Mouse (Mus musculus) kidney, embryonic 14.5 days (tissue): ENCODE measurements around the gene Cdh15. TPM values are rescaled to one million over a fixed set of nuclear protein-coding genes. Genes with fewer than 3 reads are reported as not detected.

ENCODE experiments used
- ATAC-seq: fragments of 200-750 bp; cut with Nextera tagmentation; 2 replicates; pipeline ENCODE4 v1.8.0; 2017; ENCODE audit warnings: moderate number of reproducible peaks, mild to moderate bottlenecking, moderate TSS enrichment, moderate library complexity; ENCODE audit not compliant: low FRiP score, low TSS enrichment
- H3K27ac ChIP-seq: fragments of 300-500 bp; sonication (generic); 2 replicates; pipeline ENCODE4 v1.5.1; 2014; ENCODE audit warnings: low read depth, mild to moderate bottlenecking, low read length, moderate library complexity, mixed read lengths
- H3K27me3 ChIP-seq: fragments of 300-500 bp; sonication (generic); 2 replicates; pipeline ENCODE4 v1.6.1; 2014; ENCODE audit warnings: mild to moderate bottlenecking, low read length; ENCODE audit not compliant: control insufficient read depth, insufficient read depth
- H3K36me3 ChIP-seq: fragments of 300-500 bp; sonication (generic); 2 replicates; pipeline ENCODE4 v1.6.1; 2014; ENCODE audit warnings: low read length, mixed read lengths; ENCODE audit not compliant: control insufficient read depth, insufficient read depth
- H3K4me1 ChIP-seq: fragments of 300-500 bp; sonication (generic); 2 replicates; pipeline ENCODE4 v1.6.1; 2014; ENCODE audit warnings: low read length, mixed read lengths; ENCODE audit not compliant: control insufficient read depth, insufficient read depth
- H3K4me2 ChIP-seq: fragments of 300-500 bp; sonication (generic); replicated peaks from 2 replicates; pipeline ENCODE4 v1.6.1; 2014; ENCODE audit warnings: low read depth, mild to moderate bottlenecking, low read length
- H3K4me3 ChIP-seq: fragments of 300-500 bp; sonication (generic); 2 replicates; pipeline ENCODE4 v1.5.1; 2014; ENCODE audit warnings: mild to moderate bottlenecking, low read length
- H3K9ac ChIP-seq: fragments of 300-500 bp; sonication (generic); 2 replicates; pipeline ENCODE4 v1.6.1; 2014; ENCODE audit warnings: low read depth, mild to moderate bottlenecking, low read length, moderate library complexity
- H3K9me3 ChIP-seq: fragments of 300-500 bp; sonication (generic); 2 replicates; pipeline ENCODE4 v1.6.1; 2016; ENCODE audit warnings: low read length; ENCODE audit not compliant: control insufficient read depth
- WGBS: fragments of 180-500 bp; shearing (Covaris S2); extraction: QIAGEN DNeasy Blood & Tissue Kit; methylation state at CpG from one replicate; pipeline ENCODE4 v1.1.7; 2014; 5-methylcytosine and 5-hydroxymethylcytosine counted together
- polyA plus RNA-seq: library from polyadenylated mRNA; unstranded; fragments of >200 nt; fragmentation: Nextera tagmentation; extraction: Ambion mirVana; gene quantifications from 2 replicates; pipeline ENCODE4 v1.2.1, GENCODE M21; 2014

Gene Cdh15
- polyA plus RNA-seq, 1 experiment from 2014 or later, result 1.1 TPM

DNA sequence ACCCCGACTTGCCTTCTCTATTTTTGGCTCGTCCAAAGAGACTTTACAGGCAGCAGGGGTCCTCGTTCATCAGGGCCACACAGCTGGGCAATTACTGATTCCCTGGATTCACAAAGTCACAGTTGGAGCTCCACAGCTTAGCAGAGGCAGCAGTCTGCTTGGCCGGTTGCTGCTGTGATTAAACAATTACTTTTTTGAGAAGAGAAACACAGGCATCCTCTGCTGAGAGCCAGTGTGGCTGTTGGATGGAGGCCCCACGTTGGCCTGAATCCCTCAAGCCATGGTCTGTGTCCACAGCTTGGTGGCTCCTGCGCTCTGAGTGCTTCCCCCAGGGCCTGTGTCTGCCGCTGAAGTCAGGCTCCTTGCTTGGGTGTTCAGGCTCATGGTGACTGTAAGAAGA lies 33.2 kb upstream of the Cdh15 start:
- no peak overlapping the region for H3K4me2 ChIP-seq
- no peak overlapping the region for H3K27ac ChIP-seq
- no peaks in the 10 kb centered on the region for H3K9me3 ChIP-seq
- H3K9ac ChIP-seq, result no peak overlapping the region
- H3K4me3 ChIP-seq, result no peak overlapping the region
- WGBS, result 58% methylated on average over 7 of the region's 7 CpGs
- H3K4me1 ChIP-seq, result peaks cover 10% of the 10 kb centered on the region; the same call in 1 of the 2 replicates
- H3K27me3 ChIP-seq, result no peaks in the 10 kb centered on the region
- 0 out of 2 replicates have a peak, but pooled peaks cover 5% of the 10 kb centered on the region for H3K36me3 ChIP-seq
- ATAC-seq, result no peak

GRCm38 (mm10) chr8:122816965-122817364 lies 30.8 kb upstream of the Cdh15 start:
- Histone ChIP-seq H3K36me3 (0 out of 2 replicates have a peak, but pooled peaks cover 5% of the 10 kb centered on the region), H3K27me3 (no peaks in the 10 kb centered on the region), H3K9ac (no peak overlapping the region), H3K4me3 (no peak overlapping the region), H3K4me1 (peaks cover 4% of the 10 kb centered on the region; the same call in 1 of the 2 replicates), H3K9me3 (no peaks in the 10 kb centered on the region), H3K27ac (no peak overlapping the region), H3K4me2 (no peak overlapping the region)
- 90% methylated on average over 6 of the region's 6 CpGs for WGBS
- no peak for ATAC-seq

DNA sequence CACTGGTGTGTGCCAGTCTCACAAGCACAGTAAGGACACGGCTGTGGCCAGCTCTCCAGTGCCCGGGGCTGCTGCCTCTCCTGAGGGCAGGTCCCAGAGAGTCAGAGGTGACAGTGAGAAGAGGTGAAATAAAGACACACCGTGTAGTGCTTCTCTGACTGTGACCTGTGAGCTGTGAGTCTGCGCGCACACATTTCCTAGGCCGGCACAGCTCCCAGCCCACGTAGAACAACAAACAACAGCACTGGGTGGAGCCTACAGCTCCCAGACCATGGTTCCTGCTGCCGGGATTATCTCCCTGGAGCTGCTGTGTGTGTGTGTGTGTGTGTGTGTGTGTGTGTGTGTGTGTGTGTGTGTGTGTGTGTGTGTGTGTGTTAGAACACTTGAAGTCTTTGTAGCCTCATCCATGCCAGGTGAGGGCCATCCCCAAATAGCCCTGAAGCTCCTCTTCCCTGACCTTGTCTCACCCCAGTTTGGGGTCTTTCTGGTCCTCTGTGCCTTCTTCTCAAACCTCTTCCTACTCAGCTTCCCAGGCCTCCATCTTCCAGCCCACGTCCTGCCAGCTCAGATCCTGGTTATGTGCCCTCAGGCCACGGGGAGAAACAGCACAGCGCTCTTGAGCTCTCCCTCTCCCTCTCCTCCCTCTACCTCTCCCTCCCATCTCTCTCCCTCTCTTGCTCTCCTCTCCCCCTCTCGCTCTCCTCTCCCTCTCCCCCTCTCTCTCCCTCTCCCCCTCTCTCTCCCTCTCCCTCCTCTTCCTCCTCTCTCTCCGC lies 29.9 kb upstream of the Cdh15 start:
- peaks cover 4% of the 10 kb centered on the region; the same call in 1 of the 2 replicates for H3K4me1 ChIP-seq
- 37% methylated on average over 13 of the region's 13 CpGs for WGBS
- no peak overlapping the region for H3K4me2 ChIP-seq
- no peaks in the 10 kb centered on the region for H3K27me3 ChIP-seq
- ATAC-seq, result no peak
- no peak overlapping the region for H3K4me3 ChIP-seq
- H3K9me3 ChIP-seq, result no peaks in the 10 kb centered on the region
- H3K36me3 ChIP-seq, result 0 out of 2 replicates have a peak, but pooled peaks cover 3% of the 10 kb centered on the region
- H3K27ac ChIP-seq, result no peak overlapping the region
- no peak overlapping the region for H3K9ac ChIP-seq

DNA sequence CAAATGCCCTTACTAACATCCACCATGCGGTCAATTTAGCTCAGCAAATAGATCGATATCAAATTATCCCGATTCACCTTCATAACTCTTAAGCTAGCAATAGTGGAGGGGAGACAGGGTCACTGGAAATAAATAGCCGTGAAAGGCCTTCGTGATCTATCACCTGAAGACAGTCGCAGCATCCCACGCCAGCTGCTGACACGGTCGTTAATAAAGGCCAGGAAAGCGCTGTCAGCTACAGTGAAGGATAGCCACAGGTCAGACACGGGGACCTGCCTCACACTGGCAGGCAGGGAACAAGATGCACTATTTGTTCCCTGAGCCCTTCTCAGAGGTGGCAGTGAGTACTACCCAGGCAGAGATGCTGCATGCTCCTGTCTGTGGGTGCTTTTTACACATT lies 28.0 kb upstream of the Cdh15 start:
- Histone ChIP-seq H3K4me3 (no peak overlapping the region), H3K4me1 (peaks cover 4% of the 10 kb centered on the region; the same call in 1 of the 2 replicates), H3K9me3 (no peaks in the 10 kb centered on the region), H3K27me3 (no peaks in the 10 kb centered on the region), H3K9ac (no peak overlapping the region), H3K36me3 (no peaks in the 10 kb centered on the region), H3K4me2 (no peak overlapping the region), H3K27ac (no peak overlapping the region)
- WGBS, result 11% methylated on average over 11 of the region's 11 CpGs
- 0 out of 2 replicates have a peak, but pooled peaks have one; percentile 32 for ATAC-seq

DNA sequence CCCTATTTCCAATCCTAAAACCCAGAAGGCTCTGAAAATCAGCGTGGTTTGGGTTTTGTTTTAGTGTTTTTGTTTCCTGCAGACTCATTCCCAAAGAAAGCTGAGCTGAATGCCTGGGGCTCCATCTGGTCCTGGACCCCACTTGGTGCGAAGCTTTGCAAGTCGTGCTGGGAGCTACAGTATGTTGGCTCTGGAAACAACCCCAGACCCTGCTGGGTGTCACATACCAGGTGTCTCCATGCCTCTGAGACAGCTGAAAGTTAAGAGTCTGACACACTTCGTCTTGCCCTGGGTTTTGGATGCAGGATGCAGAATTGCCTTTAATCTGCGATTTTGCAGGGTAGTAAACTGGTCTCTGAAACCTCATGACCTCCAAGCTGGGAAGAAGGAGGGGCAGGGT lies 23.2 kb upstream of the Cdh15 start:
- ATAC-seq, result no peak
- WGBS, result 35% methylated on average over 5 of the region's 5 CpGs
- Histone ChIP-seq H3K27ac (no peak overlapping the region), H3K9me3 (no peaks in the 10 kb centered on the region), H3K4me3 (no peak overlapping the region), H3K27me3 (no peaks in the 10 kb centered on the region), H3K9ac (no peak overlapping the region), H3K4me2 (no peak overlapping the region), H3K4me1 (peaks cover 4% of the 10 kb centered on the region), H3K36me3 (no peaks in the 10 kb centered on the region)

GRCm38 (mm10) chr8:122824986-122825385 lies 22.8 kb upstream of the Cdh15 start:
- no peak overlapping the region for H3K4me2 ChIP-seq
- 77% methylated on average over 9 of the region's 9 CpGs for WGBS
- ATAC-seq, result no peak

DNA sequence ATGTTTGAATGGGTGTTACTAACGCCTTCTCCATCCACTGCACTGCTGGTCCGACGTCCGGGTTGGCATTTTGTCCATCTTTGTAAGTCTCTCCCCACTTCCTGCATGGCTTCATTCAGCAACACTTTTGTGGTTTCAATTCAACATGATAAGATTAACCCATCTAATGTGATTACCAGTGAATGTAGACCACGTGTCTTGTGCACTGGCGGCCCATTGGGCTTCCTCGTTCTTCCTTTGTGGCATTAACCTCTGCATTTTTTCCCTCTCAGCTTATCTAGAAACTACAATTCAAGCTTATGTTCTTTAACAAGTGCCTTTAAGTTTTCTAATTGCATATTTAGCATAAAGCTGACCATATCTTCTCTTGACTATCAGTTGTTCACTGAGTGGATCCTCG lies 22.4 kb upstream of the Cdh15 start:
- Histone ChIP-seq H3K9me3 (no peaks in the 10 kb centered on the region), H3K27me3 (no peaks in the 10 kb centered on the region), H3K36me3 (no peaks in the 10 kb centered on the region), H3K4me2 (no peak overlapping the region), H3K9ac (no peak overlapping the region), H3K27ac (no peak overlapping the region), H3K4me1 (peaks cover 4% of the 10 kb centered on the region; the same call in 1 of the 2 replicates), H3K4me3 (no peak overlapping the region)
- WGBS, result 88% methylated on average over 8 of the region's 8 CpGs
- ATAC-seq, result no peak

More at GRCm38 (mm10) chr8:122824986-122825385, 22.8 kb upstream of the Cdh15 start:
- Histone ChIP-seq H3K4me3 (no peak overlapping the region), H3K4me1 (peaks cover 4% of the 10 kb centered on the region), H3K27ac (no peak overlapping the region), H3K9me3 (no peaks in the 10 kb centered on the region), H3K27me3 (no peaks in the 10 kb centered on the region), H3K36me3 (no peaks in the 10 kb centered on the region), H3K9ac (no peak overlapping the region)

GRCm38 (mm10) chr8:122829396-122829795 lies 18.4 kb upstream of the Cdh15 start:
- Histone ChIP-seq H3K36me3 (no peaks in the 10 kb centered on the region), H3K4me2 (no peak overlapping the region), H3K9ac (no peak overlapping the region), H3K27ac (no peak overlapping the region), H3K4me1 (peaks cover 4% of the 10 kb centered on the region; the same call in 1 of the 2 replicates), H3K9me3 (no peaks in the 10 kb centered on the region), H3K27me3 (no peaks in the 10 kb centered on the region), H3K4me3 (no peak overlapping the region)
- 64% methylated on average over 3 of the region's 3 CpGs for WGBS
- no peak for ATAC-seq

DNA sequence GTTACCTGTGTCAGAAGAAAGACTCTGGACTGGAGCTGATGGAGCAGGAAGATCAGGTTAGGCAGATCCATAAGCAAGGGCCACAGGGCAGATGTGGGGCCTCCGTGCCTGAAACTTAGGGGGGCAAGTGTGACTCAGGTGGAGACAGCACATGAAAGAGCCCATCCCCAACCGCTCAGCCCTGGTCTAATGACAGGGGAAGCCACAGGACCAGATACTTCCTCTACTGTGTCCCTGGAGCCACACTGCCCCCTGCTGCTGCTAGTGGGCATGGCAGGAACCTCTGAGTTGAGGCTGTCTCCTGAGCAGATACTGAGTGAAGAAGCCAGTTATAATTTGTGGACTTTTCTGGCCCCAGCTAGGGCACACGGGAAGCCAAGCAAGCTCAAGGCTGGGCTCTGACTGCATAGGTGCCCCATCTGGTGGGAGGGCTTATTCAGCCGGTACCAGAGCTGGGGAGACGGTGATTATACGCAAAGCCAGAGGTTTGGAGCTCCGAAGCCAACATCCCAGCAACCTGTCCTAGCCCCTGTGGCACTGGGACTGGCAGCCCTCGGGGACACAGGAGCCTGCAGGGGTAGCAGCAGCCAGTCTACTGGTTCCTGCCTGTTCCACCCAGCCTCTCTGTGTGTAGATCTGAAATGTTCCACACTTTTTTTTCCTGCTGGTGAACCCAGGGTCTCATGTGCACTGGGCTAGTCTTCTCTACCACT lies 17.3 kb upstream of the Cdh15 start:
- Histone ChIP-seq H3K27me3 (no peaks in the 10 kb centered on the region), H3K9me3 (no peaks in the 10 kb centered on the region), H3K36me3 (no peaks in the 10 kb centered on the region), H3K4me2 (no peak overlapping the region), H3K4me1 (peaks cover 4% of the 10 kb centered on the region; the same call in 1 of the 2 replicates), H3K4me3 (no peak overlapping the region), H3K27ac (no peak overlapping the region), H3K9ac (no peak overlapping the region)
- peak; percentile 61 for ATAC-seq
- 45% methylated on average over 8 of the region's 8 CpGs for WGBS
